Mouse (Mus musculus): ENCODE data around the gene Ddx5. TPM values are rescaled to one million over a fixed set of nuclear protein-coding genes. Genes with fewer than 3 reads are reported as not detected.

Gene Ddx5
- 891 TPM for polyA plus RNA-seq (2014; fragmentation: Illumina TruSeq; extraction: RNeasy Lipid Tissue Mini Kit (QIAGEN cat#74804); ENCODE audit: low read depth, low replicate concordance)

GRCm38 (mm10) chr11:106788775-106789459, at the start of gene Ddx5, which contains the start of gene Cep95:
Gene Ddx5 (minus strand): TSS chr11:106789185.
Gene Cep95 (plus strand): TSS chr11:106789252.

DNA sequence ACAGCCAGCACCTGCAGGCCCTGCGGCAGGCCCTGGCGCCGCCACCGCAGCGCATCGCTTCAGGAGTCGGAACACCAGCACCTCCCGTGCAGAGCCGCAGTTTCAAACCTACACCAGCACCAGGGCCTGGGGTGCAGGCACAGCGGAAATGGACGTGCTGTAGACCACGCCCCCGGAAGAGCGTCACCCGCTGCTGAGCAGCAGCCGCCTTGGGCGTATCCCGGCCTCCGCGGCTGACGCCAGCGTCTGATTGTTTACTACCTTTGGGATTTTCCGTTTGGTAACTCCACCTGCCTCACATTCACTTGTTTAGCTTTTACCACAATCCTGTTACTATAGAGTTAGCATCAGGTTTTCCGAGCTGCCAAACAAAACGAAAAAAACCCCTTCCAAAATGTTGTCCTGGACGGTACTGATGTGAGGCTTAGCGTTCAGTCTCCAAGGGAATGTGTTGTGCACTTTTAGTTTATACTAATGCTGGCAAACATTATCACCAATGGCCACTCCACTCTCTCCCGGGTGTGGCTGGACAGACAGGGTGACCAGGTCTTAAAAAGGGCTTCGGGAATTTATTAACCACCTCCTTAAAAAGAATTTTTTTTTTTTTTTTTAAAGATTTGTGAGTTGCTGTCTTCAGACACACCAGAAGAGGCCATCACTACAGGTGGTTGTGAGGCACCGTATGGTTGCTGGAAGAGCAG, 9.4 kb downstream of the Ddx5 start, which contains the start of gene Polg2:
TSS of gene Polg2 (minus strand) at position 150 of the 701 bp plus-strand sequence.

GRCm38 (mm10) chr11:106751039-106752018, 37.7 kb downstream of the Ddx5 start, which contains the start of gene Milr1:
Gene Milr1 (plus strand): TSS chr11:106751226.

DNA sequence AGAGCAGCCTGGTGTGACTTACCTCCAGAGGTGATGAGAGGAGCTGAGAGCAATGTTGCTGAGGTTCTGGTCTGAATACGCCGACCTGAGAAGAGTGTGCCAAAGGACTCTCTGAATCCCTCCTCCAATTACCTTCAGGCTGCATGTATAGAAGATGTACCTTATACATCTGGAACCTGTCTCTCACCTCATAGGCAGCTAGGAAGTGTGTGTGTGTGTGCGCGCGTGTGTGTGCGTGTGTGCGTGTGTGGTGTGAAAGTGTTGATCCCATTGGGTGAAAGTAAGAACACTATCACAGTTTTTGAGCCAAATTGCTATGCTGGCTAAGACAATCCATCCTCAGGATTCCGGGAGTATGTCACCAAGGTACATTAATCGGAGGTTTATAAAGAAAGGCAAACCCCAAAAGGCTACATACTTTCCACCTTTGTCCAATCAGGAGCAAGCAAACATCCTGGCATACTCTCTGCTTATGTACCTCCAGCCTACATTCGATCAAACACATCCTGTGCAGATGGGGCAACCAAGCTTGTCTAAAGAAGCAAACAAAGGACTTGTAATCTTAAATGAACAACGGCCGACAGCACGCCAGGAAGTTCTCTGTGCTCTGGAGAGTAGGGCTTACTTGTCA, 38.7 kb downstream of the Ddx5 start, which contains the start of gene Pecam1:
TSS of gene Pecam1 (minus strand) at position 508 of the 631 bp plus-strand sequence.

Other genes with a start within 250 kb of the Ddx5 start
- gene Tex2, start 175.8 kb downstream of the Ddx5 start, polyA plus RNA-seq (2014; fragmentation: Illumina TruSeq; extraction: RNeasy Lipid Tissue Mini Kit (QIAGEN cat#74804); ENCODE audit: low read depth, low replicate concordance), result 35.8 TPM
- 64.7 TPM for gene Pecam1, start 38.6 kb downstream of the Ddx5 start, polyA plus RNA-seq (2014; fragmentation: Illumina TruSeq; extraction: RNeasy Lipid Tissue Mini Kit (QIAGEN cat#74804); ENCODE audit: low read depth, low replicate concordance)
- gene Milr1, start 38.0 kb downstream of the Ddx5 start, polyA plus RNA-seq (2014; fragmentation: Illumina TruSeq; extraction: RNeasy Lipid Tissue Mini Kit (QIAGEN cat#74804); ENCODE audit: low read depth, low replicate concordance), result 1.8 TPM
- gene Polg2, start 9.6 kb downstream of the Ddx5 start, polyA plus RNA-seq (2014; fragmentation: Illumina TruSeq; extraction: RNeasy Lipid Tissue Mini Kit (QIAGEN cat#74804); ENCODE audit: low read depth, low replicate concordance), result 6.0 TPM
- 17.1 TPM for gene Cep95, start 67 bp upstream of the Ddx5 start, polyA plus RNA-seq (2014; fragmentation: Illumina TruSeq; extraction: RNeasy Lipid Tissue Mini Kit (QIAGEN cat#74804); ENCODE audit: low read depth, low replicate concordance)
- gene Smurf2, start 131.5 kb upstream of the Ddx5 start, polyA plus RNA-seq (2014; fragmentation: Illumina TruSeq; extraction: RNeasy Lipid Tissue Mini Kit (QIAGEN cat#74804); ENCODE audit: low read depth, low replicate concordance), result 26.2 TPM
- gene Kpna2, start 210.4 kb upstream of the Ddx5 start, polyA plus RNA-seq (2014; fragmentation: Illumina TruSeq; extraction: RNeasy Lipid Tissue Mini Kit (QIAGEN cat#74804); ENCODE audit: low read depth, low replicate concordance), result 28.5 TPM
- gene 1810010H24Rik, start 236.5 kb upstream of the Ddx5 start, polyA plus RNA-seq (2014; fragmentation: Illumina TruSeq; extraction: RNeasy Lipid Tissue Mini Kit (QIAGEN cat#74804); ENCODE audit: low read depth, low replicate concordance), result 4.1 TPM